16 mouse cellular contexts compared by ENCODE assay signal in the genomic region with DNA sequence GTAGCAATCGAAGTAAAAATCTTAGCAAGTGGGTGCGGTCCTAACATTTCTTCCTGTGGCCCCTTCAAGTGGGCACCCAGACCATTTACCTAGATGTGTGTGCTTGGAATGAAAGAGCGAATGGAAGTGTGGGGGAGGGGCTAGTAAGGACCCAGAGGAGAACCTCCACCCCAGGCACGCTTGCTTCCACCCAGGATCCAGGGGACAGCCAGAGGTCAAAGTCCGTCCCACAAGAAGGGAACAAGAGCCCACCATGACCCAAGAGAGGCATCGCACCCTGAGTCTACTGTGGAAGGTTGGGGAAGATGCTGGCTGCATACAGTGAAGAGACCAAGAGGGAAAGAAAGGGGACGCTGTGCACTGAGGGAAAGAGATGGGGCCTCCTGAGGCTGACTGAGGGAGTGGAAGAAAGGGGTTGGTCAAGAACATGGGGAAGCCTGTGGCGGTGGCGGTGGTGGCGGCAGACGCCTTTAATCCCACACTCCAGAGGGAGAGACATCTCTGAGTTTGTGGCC. TPM values are rescaled to one million over a fixed set of nuclear protein-coding genes. Genes with fewer than 3 reads are reported as not detected.
DNase-seq lines count a peak whose midpoint lies in the region; ATAC-seq lines count a peak whose summit lies in the region.
"Had no signal": no experiment of that assay in that cellular context is flagged by ENCODE, and none has a peak within 500 bp of the region (broad histone marks: within the 10 kb centered on the region; RNA-seq: fewer than 3 reads in every experiment).

No protein-coding gene starts in this region.

- peaks cover 28% of the 10 kb centered on the region for H3K4me1 ChIP-seq in forebrain, embryonic 10.5 days
- peaks cover 9% of the 10 kb centered on the region; the same call in 1 of the 2 replicates for H3K4me1 ChIP-seq in forebrain, embryonic 15.5 days
- H3K4me1 ChIP-seq in hindbrain, embryonic 14.5 days (replicated peaks; ENCODE audit: control insufficient read depth, insufficient read depth, low read length) = 0 out of 2 replicates have a peak, but pooled peaks cover 4% of the 10 kb centered on the region
- H3K4me1 ChIP-seq in midbrain, embryonic 13.5 days (replicated peaks) = peaks cover 22% of the 10 kb centered on the region

- peak overlapping the region; percentile 42; the same call in 1 of the 2 replicates for H3K4me3 ChIP-seq in forebrain, embryonic 10.5 days
- H3K4me3 ChIP-seq in forebrain, embryonic 15.5 days = no peak overlapping the region
- H3K4me3 ChIP-seq in hindbrain, embryonic 14.5 days (replicated peaks; ENCODE audit: low read length) = no peak overlapping the region
- no peak overlapping the region for H3K4me3 ChIP-seq in midbrain, embryonic 13.5 days (replicated peaks)
- H3K4me3 ChIP-seq: lung, embryonic 15.5 days had no signal

- peak; percentile 20 for DNase-seq in forebrain, embryonic 10.5 days (ENCODE audit: extremely low spot score, low spot score)
- peak; percentile 44 for DNase-seq in ZHBTc4 (ENCODE audit: low read depth, low spot score)
- no peak for DNase-seq in hindbrain, embryonic 14.5 days (ENCODE audit: low spot score)
- DNase-seq in spleen, postnatal 14 days (ENCODE audit: low spot score in 2 of 2) = no peak
- DNase-seq in layer of hippocampus, adult 9-10 months (ENCODE audit: low spot score) = no peak
- DNase-seq in adrenal gland, adult 18-20 months (ENCODE audit: low spot score in 2 of 2) = no peak
- DNase-seq: adrenal gland, adult 8-10 months; kidney, adult 9 months; right cerebral cortex, postnatal 14 days had no signal

- ATAC-seq in forebrain, embryonic 15.5 days (replicated peaks) = no peak
- no peak for ATAC-seq in hindbrain, embryonic 14.5 days (ENCODE audit: low FRiP score)
- ATAC-seq in midbrain, embryonic 13.5 days = 0 out of 2 replicates have a peak, but pooled peaks have one; percentile 13
- ATAC-seq: CD4-positive, CD25-positive, alpha-beta regulatory T cell, adult 4 months; inflammation-experienced regulatory T-cells, adult 6 months had no signal

- H3K27ac ChIP-seq in forebrain, embryonic 10.5 days = peak overlapping the region; percentile 84
- H3K27ac ChIP-seq in forebrain, embryonic 15.5 days (replicated peaks) = no peak overlapping the region
- no peak overlapping the region for H3K27ac ChIP-seq in hindbrain, embryonic 14.5 days
- H3K27ac ChIP-seq in midbrain, embryonic 13.5 days = no peak overlapping the region
- H3K27ac ChIP-seq: lung, embryonic 15.5 days; macrophage had no signal

- H3K9ac ChIP-seq in forebrain, embryonic 15.5 days (replicated peaks) = no peak overlapping the region
- no peak overlapping the region for H3K9ac ChIP-seq in hindbrain, embryonic 14.5 days
- no peak overlapping the region for H3K9ac ChIP-seq in midbrain, embryonic 13.5 days (replicated peaks)
- H3K9ac ChIP-seq: lung, embryonic 15.5 days had no signal

- H3K4me2 ChIP-seq in forebrain, embryonic 15.5 days (replicated peaks) = no peak overlapping the region
- peak overlapping the region; percentile 45; the same call in 1 of the 2 replicates for H3K4me2 ChIP-seq in hindbrain, embryonic 14.5 days (replicated peaks)
- peak overlapping the region; percentile 51 for H3K4me2 ChIP-seq in midbrain, embryonic 13.5 days (replicated peaks)
- H3K4me2 ChIP-seq: liver, embryonic 11.5 days had no signal

- H3K9me3 ChIP-seq in forebrain, embryonic 10.5 days = peaks cover 7% of the 10 kb centered on the region
- peaks cover 3% of the 10 kb centered on the region; the same call in 1 of the 2 replicates for H3K9me3 ChIP-seq in forebrain, embryonic 15.5 days
- peaks cover 11% of the 10 kb centered on the region for H3K9me3 ChIP-seq in hindbrain, embryonic 14.5 days (ENCODE audit: control insufficient read depth, low read length)
- H3K9me3 ChIP-seq in midbrain, embryonic 13.5 days = peaks cover 10% of the 10 kb centered on the region; the same call in 1 of the 2 replicates
- H3K9me3 ChIP-seq: lung, embryonic 15.5 days had no signal

- WGBS in forebrain, embryonic 10.5 days = 52% methylated on average over 11 of the region's 11 CpGs
- 68% methylated on average over 11 of the region's 11 CpGs for WGBS in forebrain, embryonic 15.5 days
- WGBS in hindbrain, embryonic 14.5 days = 60% methylated on average over 11 of the region's 11 CpGs
- WGBS in midbrain, embryonic 13.5 days = 47% methylated on average over 11 of the region's 11 CpGs

- H3K36me3 ChIP-seq in forebrain, embryonic 10.5 days (replicated peaks) = no peaks in the 10 kb centered on the region
- no peaks in the 10 kb centered on the region for H3K36me3 ChIP-seq in forebrain, embryonic 15.5 days
- H3K36me3 ChIP-seq in hindbrain, embryonic 14.5 days (replicated peaks; ENCODE audit: control insufficient read depth, insufficient read depth) = no peaks in the 10 kb centered on the region
- H3K36me3 ChIP-seq in midbrain, embryonic 13.5 days = no peaks in the 10 kb centered on the region
- H3K36me3 ChIP-seq: lung, embryonic 15.5 days had no signal

- peaks cover 32% of the 10 kb centered on the region for H3K27me3 ChIP-seq in forebrain, embryonic 10.5 days (ENCODE audit: poor library complexity, severe bottlenecking)
- no peaks in the 10 kb centered on the region for H3K27me3 ChIP-seq in forebrain, embryonic 15.5 days
- no peaks in the 10 kb centered on the region for H3K27me3 ChIP-seq in hindbrain, embryonic 14.5 days (ENCODE audit: control insufficient read depth, insufficient read depth, low read length)
- peaks cover 38% of the 10 kb centered on the region for H3K27me3 ChIP-seq in midbrain, embryonic 13.5 days

RNA-seq across cellular contexts. Expression of gene Kank1, which starts 28.1 kb away (rescaled TPM):
- 19.3 and 19.6 TPM in 2 replicates for polyA plus RNA-seq in forebrain, embryonic 10.5 days (2016; fragmentation: Nextera tagmentation; extraction: Ambion mirVana)
- 3.3 and 3.9 TPM in 2 replicates for polyA plus RNA-seq in forebrain, embryonic 15.5 days (2015; fragmentation: Nextera tagmentation; extraction: Ambion mirVana)
- 9.2 and 12.2 TPM in 2 replicates for polyA plus RNA-seq in hindbrain, embryonic 14.5 days (2014; fragmentation: Nextera tagmentation; extraction: Ambion mirVana)
- polyA plus RNA-seq in midbrain, embryonic 13.5 days (2015; fragmentation: Nextera tagmentation; extraction: Ambion mirVana) = 5.7 and 6.8 TPM in 2 replicates
- total RNA-seq in adrenal gland, adult 18-20 months (2021) = 10 to 100 TPM; 11.2 to 17.6 TPM
- polyA plus RNA-seq: CD4-positive, CD25-positive, alpha-beta regulatory T cell, adult 4 months; inflammation-experienced regulatory T-cells, adult 6 months; macrophage had no signal

Comparison
In these comparisons a context has a peak if more than half of its experiments do, and no peak if none do; other contexts are left out.
1. DNase-seq: peak in forebrain, embryonic 10.5 days (single experiment) and ZHBTc4 (single experiment); none in hindbrain, embryonic 14.5 days (single experiment), spleen, postnatal 14 days (0 of 2), layer of hippocampus, adult 9-10 months (single experiment) and adrenal gland, adult 18-20 months (0 of 2).